Mouse (Mus musculus): ENCODE measurements around the gene Syt11. TPM values are rescaled to one million over a fixed set of nuclear protein-coding genes. Genes with fewer than 3 reads are reported as not detected.
A peak's percentile ranks its signal among the peaks of the same experiment; 100 is the strongest.
"Not testable (repeated sequence)": the region's sequence is repeated elsewhere in the genome, so short reads cannot be mapped to it uniquely, and the experiment has no call there.

Gene Syt11
- total RNA-seq, 4 experiments from 2014 or later, result 13.5 to 24.3 (median 15.7) TPM

DNA sequence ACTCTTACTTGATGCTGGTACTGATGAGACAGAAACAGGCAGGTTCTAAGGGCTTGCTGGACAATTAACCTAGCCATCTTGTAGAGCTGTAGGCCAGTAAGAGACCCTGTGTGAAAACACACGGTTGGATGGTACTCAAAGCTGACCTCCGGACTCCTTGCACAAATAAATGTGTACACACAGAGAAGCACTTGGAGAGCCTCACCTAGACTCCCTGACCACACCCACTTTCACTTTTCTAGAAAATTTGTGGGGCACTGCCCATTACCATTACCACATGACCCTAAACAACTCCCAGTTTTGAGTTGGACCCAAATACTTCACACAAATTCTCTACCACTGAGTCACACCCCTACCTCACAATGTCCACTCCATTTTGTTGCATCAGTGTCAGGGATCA, 38.4 kb downstream of the Syt11 start:
- DNase-seq, result no peak

GRCm38 (mm10) chr3:88719098-88719497, 55.9 kb downstream of the Syt11 start:
- DNase-seq, result peak; percentile 47

- no peak for DNase-seq
Measured at GRCm38 (mm10) chr3:88717831-88718230, 57.1 kb downstream of the Syt11 start.

DNA sequence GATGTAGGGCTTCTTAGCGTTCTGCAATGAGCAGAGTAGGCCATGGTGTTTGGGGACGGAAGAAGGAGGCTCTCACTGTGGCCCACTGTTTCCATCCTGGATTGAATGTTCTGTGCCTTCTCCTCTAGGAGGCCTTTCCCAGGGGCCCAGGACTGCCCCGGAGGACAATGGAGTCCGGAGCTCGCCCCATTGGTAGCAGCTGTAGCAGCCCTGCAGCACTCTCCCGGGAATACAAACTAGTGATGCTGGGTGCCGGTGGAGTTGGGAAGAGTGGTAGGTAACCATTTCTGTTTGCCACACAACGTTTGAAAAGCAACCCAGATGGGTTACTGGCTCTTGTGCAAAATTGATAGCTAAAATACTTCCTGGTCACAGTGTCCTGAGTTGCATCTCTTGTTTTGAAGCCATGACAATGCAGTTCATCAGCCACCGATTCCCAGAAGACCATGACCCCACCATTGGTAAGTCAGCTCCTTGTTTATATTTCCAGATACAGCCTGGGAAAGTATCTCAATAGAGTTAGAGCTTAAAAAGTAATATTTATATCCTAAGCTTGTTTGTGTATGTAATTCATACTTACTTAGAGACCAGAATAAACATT, 57.7 kb downstream of the Syt11 start:
- peak; percentile 21 for DNase-seq

DNA sequence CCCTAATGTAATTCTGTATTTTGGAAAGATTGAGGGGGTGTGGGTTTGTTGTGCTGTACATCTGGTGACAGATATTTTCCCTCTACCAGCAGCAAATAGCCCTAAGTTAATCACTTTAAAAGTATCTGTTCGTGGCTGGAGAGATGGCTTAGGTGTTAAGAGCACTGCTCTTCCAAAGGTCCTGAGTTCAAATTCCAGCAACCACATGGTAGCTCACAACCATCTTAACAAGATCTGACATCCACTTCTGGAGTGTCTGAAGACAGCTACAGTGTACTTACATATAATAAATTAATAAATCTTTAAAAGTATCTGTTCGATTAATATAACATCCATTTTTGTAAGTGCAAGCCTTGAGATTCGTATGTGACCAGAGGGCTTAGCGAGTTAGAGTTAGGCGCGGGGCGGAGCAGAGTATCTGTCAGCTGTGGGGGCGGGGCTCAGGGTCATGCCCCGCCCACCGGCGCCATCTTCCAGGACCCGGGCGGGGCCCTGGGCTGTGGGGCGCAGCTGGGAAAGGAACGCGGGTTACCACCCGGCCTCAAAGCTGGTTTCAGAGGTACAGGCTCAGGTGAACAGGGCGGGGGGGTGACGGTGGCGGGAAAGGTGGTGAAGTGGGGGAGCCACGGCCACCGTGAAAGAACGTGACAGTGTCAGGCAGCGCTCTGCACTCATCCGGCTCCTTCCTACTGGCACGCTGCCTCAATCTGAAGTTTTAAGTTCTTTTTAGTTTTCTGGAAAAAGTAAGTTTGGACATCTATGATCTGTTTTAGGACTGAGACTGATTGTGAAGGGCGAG, 58.4 kb downstream of the Syt11 start, which contains the start of gene Rit1:
Rit1 (plus strand) TSS at position 440 of the 799 bp plus-strand sequence.
- peak; percentile 69 for DNase-seq

DNA sequence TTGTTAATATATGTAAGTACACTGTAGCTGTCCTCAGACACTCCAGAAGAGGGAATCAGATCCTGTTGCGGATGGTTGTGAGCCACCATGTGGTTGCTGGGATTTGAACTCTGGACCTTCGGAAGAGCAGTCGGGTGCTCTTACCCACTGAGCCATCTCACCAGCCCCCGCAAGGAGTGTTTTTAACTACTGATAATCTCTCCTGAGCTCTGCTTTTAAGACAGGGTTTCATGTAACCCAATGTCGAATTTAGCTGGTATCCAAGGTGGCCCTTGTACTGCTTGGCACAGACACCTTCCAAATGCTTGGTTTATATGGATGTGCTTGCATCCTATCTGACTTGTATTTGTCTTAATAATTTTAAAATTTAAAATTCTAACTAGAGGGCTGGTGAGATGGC, 59.2 kb downstream of the Syt11 start:
- DNase-seq, result not testable (repeated sequence)

- no peak for DNase-seq
Measured at GRCm38 (mm10) chr3:88714725-88715124, 60.2 kb downstream of the Syt11 start.

DNA sequence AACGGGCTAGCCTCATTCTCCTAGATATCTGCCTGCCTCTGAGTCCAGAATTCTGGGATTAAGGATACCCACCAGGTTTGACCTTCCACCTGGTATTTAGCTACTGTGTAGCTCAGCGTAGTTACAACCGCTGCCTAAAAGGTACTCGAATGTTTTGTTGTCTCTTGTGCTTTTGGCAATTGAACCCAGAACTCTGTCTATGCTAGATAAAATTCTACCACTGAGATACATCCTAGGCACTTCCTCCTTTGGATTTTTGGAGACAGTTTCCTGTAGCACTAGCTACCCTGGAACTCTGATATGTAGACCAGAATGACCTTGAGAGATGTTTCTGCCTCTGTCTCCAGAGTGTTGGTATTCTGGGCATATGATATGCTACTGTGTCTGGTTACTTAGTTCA, 61.3 kb downstream of the Syt11 start:
- DNase-seq, result no peak

GRCm38 (mm10) chr3:88701222-88701621, 73.7 kb downstream of the Syt11 start:
- no peak for DNase-seq

DNA sequence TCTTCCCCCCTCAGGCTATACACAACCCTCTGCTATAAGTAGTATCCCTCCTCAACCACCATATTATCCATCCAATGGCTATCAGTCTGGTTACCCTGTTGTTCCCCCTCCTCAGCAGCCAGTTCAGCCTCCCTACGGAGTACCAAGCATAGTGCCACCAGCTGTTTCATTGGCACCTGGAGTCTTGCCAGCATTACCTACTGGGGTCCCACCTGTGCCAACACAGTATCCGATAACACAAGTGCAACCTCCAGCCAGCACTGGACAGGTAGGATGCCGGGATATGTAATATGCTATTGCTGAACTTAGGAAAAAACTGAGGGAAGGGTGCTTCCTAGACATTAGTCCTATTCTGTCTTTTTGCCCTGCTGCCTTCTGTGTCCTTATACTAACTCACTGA, 74.7 kb downstream of the Syt11 start:
- no peak for DNase-seq

DNA sequence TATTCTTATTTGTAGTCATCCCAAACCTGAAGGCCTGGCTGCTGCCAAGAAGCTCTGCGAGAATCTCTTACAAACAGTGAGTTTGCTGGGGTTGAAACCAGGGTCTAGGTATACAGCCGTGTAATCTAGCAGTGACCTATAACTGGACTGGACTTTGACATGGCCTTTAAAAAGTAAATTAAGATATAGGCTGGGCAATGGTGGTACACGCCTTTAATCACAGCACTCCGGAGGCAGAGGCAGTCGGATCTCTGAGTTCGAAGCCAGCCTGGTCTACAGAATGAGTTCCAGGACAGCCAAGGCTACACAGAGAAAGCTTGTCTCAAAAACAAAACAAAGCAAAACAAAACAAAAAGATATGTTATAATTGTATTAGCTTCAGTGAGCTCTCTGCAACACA, 76.1 kb downstream of the Syt11 start:
- DNase-seq, result no peak

DNA sequence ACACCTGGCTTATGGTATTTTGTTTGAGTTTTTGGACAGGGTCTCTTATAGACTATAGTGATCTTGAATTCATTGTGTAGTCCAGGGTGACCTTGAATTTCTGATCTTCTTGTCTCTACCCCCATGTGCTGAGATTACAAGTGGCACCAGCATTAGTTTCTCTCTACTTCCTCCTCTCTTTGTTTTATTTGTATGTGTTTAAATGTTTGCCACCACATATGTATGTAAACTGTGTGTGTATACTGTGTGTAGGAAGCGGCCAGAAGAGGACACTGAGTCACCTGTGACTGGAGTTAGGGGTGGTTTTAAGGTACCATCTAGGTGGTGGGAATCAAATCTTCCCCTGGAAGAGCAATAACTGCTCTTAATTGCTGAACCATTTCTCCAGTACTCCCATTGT, 76.9 kb downstream of the Syt11 start:
- DNase-seq, result no peak

- DNase-seq, result no peak
Measured at GRCm38 (mm10) chr3:88695545-88695944, 79.4 kb downstream of the Syt11 start.

Other genes starting within 250 kb of the Syt11 start
- gene Mex3a, start 242.8 kb downstream of the Syt11 start, total RNA-seq (2022), result 1 to 10 TPM; 2.8 to 4.3 (median 3.9) TPM
- not detected for gene Rab25, start 226.9 kb downstream of the Syt11 start, total RNA-seq (2022)
- 100 to 1,000 TPM; 138 to 164 (median 144) TPM for gene Lamtor2, start 222.1 kb downstream of the Syt11 start, total RNA-seq (2022)
- 10 to 100 TPM; 64.1 to 81.3 (median 66.7) TPM for gene Ubqln4, start 221.4 kb downstream of the Syt11 start, total RNA-seq (2022)
- gene Ssr2, start 199.3 kb downstream of the Syt11 start, total RNA-seq (2022), result 100 to 1,000 TPM; 139 to 217 (median 172) TPM
- 10 to 100 TPM; 22.0 to 48.2 (median 31.5) TPM for gene Arhgef2, start 169.2 kb downstream of the Syt11 start, total RNA-seq (2022)
- not detected for gene Rxfp4, start 122.0 kb downstream of the Syt11 start, total RNA-seq (2022)
- gene Khdc4, start 89.4 kb downstream of the Syt11 start, total RNA-seq (2022), result 10 to 100 TPM; 48.9 to 84.1 (median 58.1) TPM
- 10 to 100 TPM; 55.0 to 65.3 (median 59.1) TPM for gene Rit1, start 58.3 kb downstream of the Syt11 start, total RNA-seq (2022)
- gene Gon4l, start 60.1 kb upstream of the Syt11 start, total RNA-seq (2022), result 10 to 100 TPM; 34.8 to 56.4 (median 40.3) TPM
- 10 to 100 TPM; 19.9 to 27.9 (median 24.7) TPM for gene Msto1, start 138.8 kb upstream of the Syt11 start, total RNA-seq (2022)
- 10 to 100 TPM; 44.9 to 78.1 (median 58.6) TPM for gene Ash1l, start 175.5 kb upstream of the Syt11 start, total RNA-seq (2022)
- gene Dap3, start 176.0 kb upstream of the Syt11 start, total RNA-seq (2022), result 100 to 1,000 TPM; 128 to 166 (median 148) TPM

Data from adrenal gland, adult 8-10 months (tissue).